In genomic region chr6:136130456-136130855, GRCm38 (mm10) we compare ENCODE assay signal across 8 mouse cellular contexts. TPM values are rescaled to one million over a fixed set of nuclear protein-coding genes. Genes with fewer than 3 reads are reported as not detected.
DNase-seq lines count a peak whose midpoint lies in the region; ATAC-seq and TF ChIP-seq lines count a peak whose summit lies in the region.

No protein-coding gene starts in this region.

- H3K4me2 ChIP-seq in liver, embryonic 11.5 days, result no peak overlapping the region
- no peak overlapping the region for H3K4me2 ChIP-seq in hindbrain, embryonic 16.5 days (ENCODE audit: low read length)

- DNase-seq in liver, adult 2 months (ENCODE audit: extremely low read depth, low read depth, low spot score), result no peak
- DNase-seq in liver, embryonic 11.5 days (ENCODE audit: low spot score), result no peak
- DNase-seq in lung, adult 2 months, result peak; percentile 6
- DNase-seq in ovary, postnatal 36 days (ENCODE audit: low spot score), result peak; percentile 21
- no peak for DNase-seq in thymus, postnatal 0 days (ENCODE audit: low spot score)

- H3K27ac ChIP-seq in liver, adult 2 months (replicated peaks; ENCODE audit: insufficient read depth, low read depth, low read length), result no peak overlapping the region
- no peak overlapping the region for H3K27ac ChIP-seq in liver, embryonic 11.5 days (ENCODE audit: low read depth, low read length)
- H3K27ac ChIP-seq in hindbrain, embryonic 16.5 days (ENCODE audit: low read depth, low read length), result no peak overlapping the region

- WGBS in liver, adult 2 months, result 33% methylated on average over 10 of the region's 10 CpGs
- 35% methylated on average over 10 of the region's 10 CpGs for WGBS in liver, embryonic 11.5 days
- WGBS in hindbrain, embryonic 16.5 days, result 34% methylated on average over 10 of the region's 10 CpGs
- WGBS in lung, adult 2 months, result 19% methylated on average over 10 of the region's 10 CpGs

- no peak overlapping the region for H3K4me3 ChIP-seq in liver, adult 2 months (ENCODE audit: insufficient read depth, low read depth, low read length)
- no peak overlapping the region for H3K4me3 ChIP-seq in liver, embryonic 11.5 days (ENCODE audit: low read depth, low read length)
- no peak overlapping the region for H3K4me3 ChIP-seq in hindbrain, embryonic 16.5 days (ENCODE audit: low read length)
- no peak overlapping the region for H3K4me3 ChIP-seq in lung, adult 2 months (replicated peaks; ENCODE audit: extremely low read depth, low read depth, low read length)

- H3K79me2 ChIP-seq in liver, adult 2 months (ENCODE audit: control insufficient read depth, insufficient read depth, low read length), result no peaks in the 10 kb centered on the region

- 0 out of 2 replicates have a peak, but pooled peaks have one; percentile 9 for TF ChIP-seq CTCF in liver, adult 2 months (IDR thresholded peaks at IDR 0.05; ENCODE audit: low read depth, low read length)
- peak; percentile 30; the same call in 1 of the 2 replicates for TF ChIP-seq CTCF in lung, adult 2 months (IDR thresholded peaks at IDR 0.05; ENCODE audit: insufficient read depth, low read length)

- H3K9ac ChIP-seq in liver, adult 2 months (ENCODE audit: low read depth, low read length), result no peak overlapping the region
- H3K9ac ChIP-seq in liver, embryonic 11.5 days (ENCODE audit: low read depth, low read length), result no peak overlapping the region
- H3K9ac ChIP-seq in hindbrain, embryonic 16.5 days (ENCODE audit: low read depth, low read length), result no peak overlapping the region

- no peaks in the 10 kb centered on the region for H3K9me3 ChIP-seq in liver, embryonic 11.5 days (ENCODE audit: control insufficient read depth, low read length)
- no peaks in the 10 kb centered on the region for H3K9me3 ChIP-seq in hindbrain, embryonic 16.5 days (ENCODE audit: control insufficient read depth, low read length)

- H3K4me1 ChIP-seq in liver, adult 2 months (ENCODE audit: control insufficient read depth, insufficient read depth, low read length), result no peaks in the 10 kb centered on the region
- H3K4me1 ChIP-seq in liver, embryonic 11.5 days (replicated peaks; ENCODE audit: control insufficient read depth, insufficient read depth, low read length), result no peaks in the 10 kb centered on the region
- H3K4me1 ChIP-seq in hindbrain, embryonic 16.5 days (ENCODE audit: control insufficient read depth, insufficient read depth, low read depth, low read length), result no peaks in the 10 kb centered on the region
- no peaks in the 10 kb centered on the region for H3K4me1 ChIP-seq in lung, adult 2 months (ENCODE audit: control insufficient read depth, insufficient read depth, low read length)

- TF ChIP-seq POLR2A in liver, adult 2 months (IDR thresholded peaks at IDR 0.05; ENCODE audit: extremely low read depth, insufficient read depth, low read length), result no peak
- no peak for TF ChIP-seq POLR2A in lung, adult 2 months (IDR thresholded peaks at IDR 0.05; ENCODE audit: borderline replicate concordance, extremely low read depth, low read depth, low read length)

- no peak for ATAC-seq in liver, embryonic 11.5 days (replicated peaks; ENCODE audit: low FRiP score)
- ATAC-seq in common myeloid progenitor, adult 5-6 weeks (replicated peaks; ENCODE audit: low read depth, poor library complexity, severe bottlenecking), result 0 out of 2 replicates have a peak, but pooled peaks have one; percentile 52
- peak; percentile 70 for ATAC-seq in hindbrain, embryonic 16.5 days
- ATAC-seq in megakaryocyte, adult 5-6 weeks (ENCODE audit: poor library complexity, severe bottlenecking), result no peak

- H3K27me3 ChIP-seq in liver, adult 2 months (ENCODE audit: control insufficient read depth, insufficient read depth, low read length), result no peaks in the 10 kb centered on the region
- no peaks in the 10 kb centered on the region for H3K27me3 ChIP-seq in liver, embryonic 11.5 days (replicated peaks; ENCODE audit: control insufficient read depth, insufficient read depth, low read length)
- no peaks in the 10 kb centered on the region for H3K27me3 ChIP-seq in hindbrain, embryonic 16.5 days (replicated peaks; ENCODE audit: control insufficient read depth, insufficient read depth, low read length)

- H3K36me3 ChIP-seq in liver, adult 2 months (ENCODE audit: control insufficient read depth, insufficient read depth, low read length), result no peaks in the 10 kb centered on the region
- H3K36me3 ChIP-seq in liver, embryonic 11.5 days (ENCODE audit: control insufficient read depth, insufficient read depth, low read length), result no peaks in the 10 kb centered on the region
- H3K36me3 ChIP-seq in hindbrain, embryonic 16.5 days (ENCODE audit: control insufficient read depth, insufficient read depth, low read length), result no peaks in the 10 kb centered on the region

RNA-seq across cellular contexts. Expression of gene Grin2b, which starts 42.9 kb away (rescaled TPM):
- 0.09 and 0.13 TPM in 2 replicates for total RNA-seq in liver, adult 2 months (2014; rRNA removed)
- under 0.01 and 0.01 TPM in 2 replicates for polyA plus RNA-seq in liver, adult 2 months (2012; rRNA removed)
- polyA plus RNA-seq in liver, embryonic 11.5 days (2014; fragmentation: Nextera tagmentation; extraction: Ambion mirVana), result 0.04 and 0.32 TPM in 2 replicates
- total RNA-seq in common myeloid progenitor, adult 5-6 weeks (2017), result not detected in 2 replicates
- polyA plus RNA-seq in hindbrain, embryonic 16.5 days (2015; fragmentation: Nextera tagmentation; extraction: Ambion mirVana), result 56.1 and 62.5 TPM in 2 replicates
- 0.12 TPM in 1 of 2 replicates, not detected in the other for polyA plus RNA-seq in lung, adult 2 months (2012; rRNA removed)
- not detected in 2 replicates for polyA plus RNA-seq in thymus, postnatal 0 days (2015; fragmentation: Nextera tagmentation; extraction: Ambion mirVana)
- total RNA-seq in megakaryocyte, adult 5-6 weeks (2015), result not detected in 2 replicates
- total RNA-seq in megakaryocyte, adult 5-6 weeks (2017), result not detected in 2 replicates

Comparison
In these comparisons a context has a peak if more than half of its experiments do, and no peak if none do; other contexts are left out.
1. DNase-seq: peak in lung, adult 2 months (single experiment) and ovary, postnatal 36 days (single experiment); none in liver, adult 2 months (single experiment), liver, embryonic 11.5 days (single experiment) and thymus, postnatal 0 days (single experiment).
2. ATAC-seq: peak in common myeloid progenitor, adult 5-6 weeks (single experiment) and hindbrain, embryonic 16.5 days (single experiment); none in liver, embryonic 11.5 days (single experiment) and megakaryocyte, adult 5-6 weeks (single experiment).
3. RNA of gene Grin2b, which starts 42.9 kb away (polyA plus RNA-seq): 56.1 to 62.5 TPM in hindbrain, embryonic 16.5 days; 0.12 TPM in lung, adult 2 months, 0.04 to 0.32 TPM in liver, embryonic 11.5 days, under 0.01 to 0.01 TPM in liver, adult 2 months and not detected in thymus, postnatal 0 days; every median in the first group is over 10 times any median in the second.